ENCODE assay signal across 8 mouse cellular contexts in the genomic region with DNA sequence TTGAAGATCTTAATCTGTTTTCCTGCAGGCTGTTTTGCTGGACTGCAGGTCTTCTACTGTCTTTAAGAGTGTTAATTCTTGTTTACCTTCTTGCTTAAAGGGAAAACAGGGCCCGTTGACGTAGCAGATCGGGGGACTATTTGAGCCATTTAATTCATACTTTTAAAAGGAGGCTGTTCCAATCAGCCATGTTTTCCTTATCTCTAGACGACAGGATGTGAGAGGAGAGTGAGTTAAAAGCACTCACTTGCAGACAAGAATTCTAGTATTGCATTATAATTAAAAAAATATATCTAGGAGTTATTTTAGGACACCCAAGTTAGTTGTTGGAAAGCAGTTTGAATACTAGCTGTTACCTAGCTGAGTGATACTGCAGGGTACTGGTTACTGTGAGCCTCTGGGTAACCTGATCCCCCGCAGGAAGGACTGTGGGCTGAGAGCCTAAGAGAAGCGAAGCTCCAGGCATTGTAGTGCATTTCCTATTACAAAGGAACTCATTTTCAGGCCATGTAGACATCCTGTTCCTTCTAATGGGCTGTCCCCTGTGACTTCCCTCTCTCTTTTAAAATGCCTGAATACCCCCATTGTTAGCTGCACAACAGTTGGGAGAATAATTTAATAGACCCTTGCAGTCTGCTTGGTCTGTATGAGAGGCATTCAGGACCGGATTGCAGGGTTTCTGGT. TPM values are rescaled to one million over a fixed set of nuclear protein-coding genes. Genes with fewer than 3 reads are reported as not detected.
DNase-seq lines count a peak whose midpoint lies in the region; ATAC-seq and TF ChIP-seq lines count a peak whose summit lies in the region.

No protein-coding gene starts in this region.

- WGBS in heart, embryonic 12.5 days, result 5% methylated on average over 7 of the region's 7 CpGs

- H3K4me1 ChIP-seq in bone marrow macrophage, adult 2 months (ENCODE audit: control insufficient read depth, insufficient read depth, low read length), result peaks cover 25% of the 10 kb centered on the region
- H3K4me1 ChIP-seq in heart, embryonic 12.5 days (replicated peaks), result peaks cover 33% of the 10 kb centered on the region

- H3K9me3 ChIP-seq in heart, embryonic 12.5 days (replicated peaks), result no peaks in the 10 kb centered on the region

- DNase-seq in heart, adult 11 months, result peak; percentile 98
- DNase-seq in heart, postnatal 25 days (ENCODE audit: low spot score), result no peak
- DNase-seq in kidney, postnatal 14 days, result peak; percentile 59
- DNase-seq in mesoderm, embryonic 11.5 days (ENCODE audit: low read depth, low spot score), result peak; percentile 79
- DNase-seq in cerebellum, adult 8-10 months, result no peak
- DNase-seq in left cerebral cortex, postnatal 10 days (ENCODE audit: extremely low spot score in 1 of 2, low spot score in 2 of 2), result no peak

- H3K4me3 ChIP-seq in bone marrow macrophage, adult 2 months (ENCODE audit: insufficient read depth, low read length), result peak overlapping the region; percentile 82
- H3K4me3 ChIP-seq in heart, embryonic 12.5 days, result peak overlapping the region; percentile 92

- peak overlapping the region; percentile 84 for H3K27ac ChIP-seq in bone marrow macrophage, adult 2 months (ENCODE audit: insufficient read depth, low read depth, low read length)
- peak overlapping the region; percentile 97 for H3K27ac ChIP-seq in heart, embryonic 12.5 days (ENCODE audit: poor library complexity, severe bottlenecking)

- H3K36me3 ChIP-seq in heart, embryonic 12.5 days, result peaks cover 14% of the 10 kb centered on the region

- intact Hi-C loops in heart, postnatal 25 days (cut with DNase I), result loop anchor here (2.0 kb wide), 2 partner anchors 64 to 144 kb away; no protein-coding TSS in a partner anchor
- intact Hi-C loops in left cerebral cortex, postnatal 10 days (cut with DNase I), result loop anchor here (2.0 kb wide), 1 partner anchor 312 kb away; no protein-coding TSS in a partner anchor

- TF ChIP-seq CTCF in bone marrow macrophage, adult 2 months (IDR thresholded peaks at IDR 0.05; ENCODE audit: low read depth, low read length), result no peak

- H3K27me3 ChIP-seq in heart, embryonic 12.5 days (replicated peaks), result no peaks in the 10 kb centered on the region

- peak overlapping the region; percentile 85 for H3K4me2 ChIP-seq in heart, embryonic 12.5 days

- ATAC-seq in heart, embryonic 12.5 days (ENCODE audit: insufficient number of reproducible peaks, low FRiP score), result no peak

- H3K9ac ChIP-seq in heart, embryonic 12.5 days, result peak overlapping the region; percentile 93

- TF ChIP-seq POLR2A in bone marrow macrophage, adult 2 months (IDR thresholded peaks at IDR 0.05; ENCODE audit: borderline replicate concordance, low read depth, low read length), result no peak

RNA-seq across cellular contexts. Expression of a gene that starts 2.1 kb away (rescaled TPM):
- 10 to 100 TPM; 18.5 to 19.5 TPM for total RNA-seq in heart, postnatal 25 days (2021)
- 36.1 and 40.0 TPM in 2 replicates for polyA plus RNA-seq in bone marrow macrophage, adult 2 months (2012; ENCODE audit: insufficient read depth, insufficient read length, missing spikeins)
- polyA plus RNA-seq in heart, embryonic 12.5 days (2016; fragmentation: Nextera tagmentation; extraction: Ambion mirVana), result 52.6 and 57.1 TPM in 2 replicates
- total RNA-seq in left cerebral cortex, postnatal 10 days (2021), result 10 to 100 TPM; 68.8 to 72.4 TPM

Comparison
In these comparisons a context has a peak if more than half of its experiments do, and no peak if none do; other contexts are left out.
1. DNase-seq: peak in heart, adult 11 months (single experiment), kidney, postnatal 14 days (single experiment) and mesoderm, embryonic 11.5 days (single experiment); none in heart, postnatal 25 days (single experiment), cerebellum, adult 8-10 months (single experiment) and left cerebral cortex, postnatal 10 days (0 of 2).